Mouse (Mus musculus): Measurements from ENCODE around the gene Pitpnb.

- TF ChIP-seq CTCF (IDR thresholded peaks at IDR 0.05; ENCODE audit: low read depth) (no peak), EP300 (optimal IDR thresholded peaks at IDR 0.05) (no peak)
Measured at GRCm38 (mm10) chr5:111436260-111436659, 105.7 kb downstream of the Pitpnb start.

Data from stomach, postnatal 0 days (tissue).